Mouse (Mus musculus): ENCODE data around the gene Abhd5. TPM values are rescaled to one million over a fixed set of nuclear protein-coding genes. Genes with fewer than 3 reads are reported as not detected.

Gene Abhd5
- total RNA-seq, 2 experiments from 2014 or later, result 42.0 to 43.1 TPM

DNA sequence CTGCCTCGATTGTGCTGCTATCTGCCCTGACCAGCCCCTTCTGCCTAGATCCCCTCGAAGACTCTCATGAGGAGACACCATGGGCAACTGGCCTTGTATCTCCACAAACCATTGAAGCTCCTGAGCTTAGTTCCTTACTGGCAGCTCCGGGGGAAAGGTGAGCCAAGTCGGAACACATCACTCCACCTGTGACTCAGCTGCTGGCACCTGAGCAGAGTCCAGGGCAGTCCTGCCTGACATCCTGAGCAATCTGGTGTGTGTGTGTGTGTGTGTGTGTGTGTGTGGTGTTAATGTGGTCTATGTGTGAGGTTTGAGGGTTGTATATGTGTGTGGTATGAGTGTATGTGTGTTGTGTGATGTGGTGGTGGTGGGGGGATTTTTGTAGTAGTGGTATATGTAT is 49.8 kb downstream of the Abhd5 start:
- ATAC-seq (replicated peaks; ENCODE audit: poor library complexity, severe bottlenecking), result no peak

DNA sequence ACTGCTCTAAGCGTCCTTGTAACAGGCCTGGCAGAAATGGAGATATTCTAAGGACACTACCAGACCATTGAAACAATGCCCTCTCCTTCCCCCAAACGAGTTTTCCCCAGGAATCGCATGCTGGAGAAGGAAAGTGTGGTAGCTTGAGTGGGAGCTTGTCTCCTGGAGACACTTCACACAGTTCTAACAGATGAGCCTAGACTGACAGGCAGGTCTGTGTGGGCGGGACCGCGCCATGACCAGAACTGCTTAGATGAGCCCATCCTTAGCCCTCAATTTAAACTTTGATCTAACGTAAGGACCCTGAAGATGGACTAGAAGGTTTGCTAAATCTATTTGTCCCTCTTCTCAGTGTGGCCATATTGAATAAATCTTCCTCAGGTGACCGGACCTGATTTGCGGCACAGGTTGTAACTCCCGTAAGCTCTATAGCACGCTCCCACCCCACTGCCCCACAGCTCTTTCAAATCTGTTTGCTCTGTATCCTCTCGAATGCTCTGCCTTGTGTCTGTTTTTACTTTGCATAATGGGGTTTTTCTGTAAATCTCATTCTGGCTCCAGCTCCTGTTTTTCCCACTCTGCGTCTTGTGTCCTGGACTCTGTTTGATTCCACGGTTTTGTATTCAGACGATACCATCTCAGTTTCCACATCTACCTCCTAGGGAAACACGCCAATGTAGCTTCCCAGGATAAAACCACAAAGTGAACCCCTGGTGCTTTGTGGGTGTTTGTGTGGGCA is 59.2 kb downstream of the Abhd5 start:
- no peak for ATAC-seq (replicated peaks; ENCODE audit: poor library complexity, severe bottlenecking)

DNA sequence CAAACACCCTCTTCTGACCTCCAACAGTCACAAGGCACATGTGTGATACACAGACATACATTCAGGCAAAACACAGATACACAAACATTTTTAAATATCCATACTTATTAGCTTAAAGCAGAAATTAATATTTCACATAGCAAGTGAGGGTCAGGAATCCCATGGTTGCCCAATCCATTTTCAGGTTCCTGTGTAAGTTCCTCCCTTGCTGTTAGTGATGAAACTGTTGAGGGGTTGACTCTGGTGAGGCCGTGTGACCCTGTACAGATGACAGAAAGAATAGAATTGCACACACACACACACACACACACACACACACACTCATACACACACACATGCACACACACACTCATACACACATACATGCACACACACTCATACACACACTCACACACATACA is 63.2 kb downstream of the Abhd5 start:
- ATAC-seq (replicated peaks; ENCODE audit: poor library complexity, severe bottlenecking), result peak; percentile 90

DNA sequence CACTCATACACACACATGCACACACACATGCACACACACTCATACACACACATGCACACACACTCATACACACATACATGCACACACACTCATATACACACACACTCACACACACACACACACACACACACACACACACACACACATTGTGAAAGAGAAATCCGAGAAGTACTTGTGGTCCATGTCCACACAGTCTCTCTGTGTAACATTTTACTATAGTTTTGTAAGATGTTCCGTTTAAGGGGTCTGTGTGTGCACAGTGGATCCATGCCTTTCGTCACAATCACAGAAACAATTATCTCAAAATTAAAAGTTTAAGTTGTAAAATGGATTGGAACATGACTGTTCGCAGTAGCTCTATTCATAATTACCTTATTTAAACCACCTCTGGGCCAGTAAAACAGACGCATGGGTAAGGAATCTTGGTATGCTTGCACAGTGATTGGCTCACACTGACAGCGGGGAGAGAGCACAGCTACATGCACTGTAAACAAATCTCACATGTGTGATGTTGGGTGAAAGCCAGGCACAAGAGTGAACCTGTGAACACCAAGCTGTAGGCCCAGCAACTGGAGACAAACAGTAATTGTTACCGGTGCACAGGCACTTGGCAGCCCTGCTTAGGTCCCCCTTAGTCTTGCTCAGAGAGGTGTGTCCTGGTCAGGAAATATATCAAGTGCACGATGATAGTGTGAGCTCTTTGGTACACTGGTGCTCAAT is 63.8 kb downstream of the Abhd5 start:
- ATAC-seq (replicated peaks; ENCODE audit: poor library complexity, severe bottlenecking), result peak; percentile 85

DNA sequence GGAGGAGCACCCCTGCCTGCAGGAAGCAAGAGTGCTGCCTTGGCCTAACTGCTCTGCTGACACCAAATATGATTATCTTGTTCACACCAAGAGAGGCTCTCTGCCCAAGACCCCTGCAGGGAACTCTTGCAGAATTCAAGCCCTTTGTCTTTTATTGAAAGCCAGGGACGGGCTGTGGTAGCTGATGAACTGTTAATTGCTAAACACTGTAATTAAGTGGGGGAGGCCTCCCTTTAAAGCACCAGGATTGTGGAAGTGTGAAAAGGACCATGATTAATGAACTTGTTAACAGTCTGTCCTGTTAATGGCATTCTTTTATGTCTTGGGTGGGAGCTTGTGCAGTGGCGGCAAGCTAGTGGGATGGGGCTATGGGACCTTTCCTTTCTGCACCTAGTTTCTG is 65.2 kb downstream of the Abhd5 start:
- no peak for ATAC-seq (replicated peaks; ENCODE audit: poor library complexity, severe bottlenecking)

DNA sequence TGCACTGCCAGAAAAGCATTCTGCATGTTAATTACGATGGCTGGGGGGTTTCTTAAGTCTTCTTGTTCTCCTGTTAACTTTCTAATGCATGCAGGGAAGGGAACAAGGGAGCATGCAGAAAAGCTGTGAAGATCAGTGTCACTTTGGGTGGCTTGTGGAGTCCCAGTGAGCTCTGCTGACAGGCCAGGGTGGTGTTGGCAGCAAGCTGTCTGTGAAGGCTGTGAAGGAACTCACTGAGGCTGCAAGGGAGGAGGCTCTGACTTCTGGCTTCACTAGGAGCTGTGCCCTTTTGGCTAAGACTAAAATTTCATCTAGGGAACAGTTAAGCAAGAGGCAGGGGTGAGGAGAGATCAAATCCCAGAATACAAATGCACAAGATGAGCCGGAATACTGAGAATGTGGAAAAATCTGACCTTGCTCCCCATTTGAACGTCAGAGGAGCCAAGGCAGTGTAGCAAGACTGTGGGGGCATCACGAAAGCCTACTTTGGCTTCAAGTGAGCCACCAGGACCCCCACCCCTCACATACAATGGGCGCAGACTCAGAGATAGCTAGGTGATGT is 68.9 kb downstream of the Abhd5 start:
- no peak for ATAC-seq (replicated peaks; ENCODE audit: poor library complexity, severe bottlenecking)

DNA sequence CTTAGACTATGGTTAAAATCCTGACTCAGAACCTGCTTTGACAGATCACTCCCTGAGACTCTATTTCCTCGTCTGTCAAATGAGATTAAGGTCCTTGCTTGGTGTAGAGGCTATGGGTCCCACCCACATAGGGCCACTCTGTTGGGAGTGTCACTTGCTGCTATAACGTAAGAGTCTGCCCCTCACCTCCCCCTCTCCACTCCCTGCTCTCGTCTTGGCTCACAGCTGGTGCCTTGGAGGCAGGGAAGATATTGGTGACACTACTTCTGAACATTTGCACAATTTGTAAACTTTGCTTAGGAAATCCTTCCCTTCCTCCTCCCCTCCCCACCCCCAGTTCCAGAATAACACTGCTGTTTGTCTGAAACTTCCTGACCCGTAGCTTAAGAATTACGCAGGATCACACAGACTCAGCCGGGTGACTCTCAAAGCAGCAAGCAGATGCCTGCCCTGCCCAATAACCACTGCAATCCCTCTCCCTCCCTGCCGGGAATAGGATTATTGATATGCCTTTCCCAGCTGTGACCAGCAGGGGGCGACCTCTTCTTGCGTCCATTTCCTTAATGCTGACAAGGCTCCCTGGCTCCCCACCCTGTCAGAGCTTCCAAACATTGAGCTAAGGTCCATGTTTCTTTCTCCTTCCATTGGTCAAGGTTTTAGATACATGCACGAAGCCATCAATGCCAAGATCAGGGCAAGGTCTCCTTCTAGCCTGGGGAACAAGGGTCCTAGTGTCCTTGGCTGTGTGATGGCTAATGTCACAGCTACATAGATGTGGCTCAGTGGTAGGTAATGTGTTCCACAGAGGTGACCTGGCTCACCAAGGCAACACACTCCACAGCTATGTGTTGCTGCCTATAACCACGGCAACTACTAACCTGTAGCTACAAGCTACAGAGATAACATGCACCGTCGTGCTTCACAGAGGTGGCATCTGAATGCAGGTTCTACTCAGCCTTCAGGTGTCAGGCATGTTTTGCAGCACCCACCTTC is 69.7 kb downstream of the Abhd5 start:
- ATAC-seq (replicated peaks; ENCODE audit: poor library complexity, severe bottlenecking), result peak; percentile 82

DNA sequence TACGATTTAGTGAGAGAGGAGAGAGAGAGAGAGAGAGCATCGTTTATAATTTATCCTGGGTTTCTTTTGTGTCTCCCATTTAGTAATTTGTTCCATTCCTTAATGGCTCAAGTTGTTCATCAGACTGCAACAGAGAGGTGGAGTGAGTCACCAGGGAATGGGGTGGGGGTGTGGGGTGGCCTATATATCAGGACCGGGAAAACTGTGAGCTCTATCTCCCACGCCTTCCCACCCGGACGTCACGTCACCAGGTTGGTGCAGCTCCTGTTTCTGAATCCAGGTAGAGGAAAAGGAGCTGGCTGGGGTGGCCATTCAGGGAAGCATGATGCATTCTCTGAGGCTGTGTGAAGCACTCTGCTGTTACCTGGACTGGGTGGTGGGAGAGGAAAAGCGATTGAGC is 70.5 kb downstream of the Abhd5 start:
- no peak for ATAC-seq (replicated peaks; ENCODE audit: poor library complexity, severe bottlenecking)

DNA sequence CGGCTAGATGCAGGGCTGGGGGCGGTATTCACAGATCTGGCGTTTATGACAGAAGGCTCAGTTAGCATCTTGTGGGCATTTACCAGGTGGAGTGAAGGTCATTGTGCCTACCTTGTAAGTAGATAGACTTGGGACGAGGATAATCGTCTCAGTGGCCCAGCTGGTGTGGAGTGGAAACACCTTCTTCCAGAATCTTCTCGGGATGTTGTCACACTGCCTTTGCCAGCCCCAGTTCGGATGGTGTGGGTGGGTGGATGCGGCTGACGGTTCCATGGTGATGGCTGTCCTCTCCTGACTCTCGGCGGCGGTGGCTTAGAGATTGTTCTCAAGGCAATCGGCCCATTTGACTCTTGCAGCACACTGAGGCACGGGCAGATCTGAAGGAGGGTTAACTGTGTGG is 71.3 kb downstream of the Abhd5 start:
- ATAC-seq (replicated peaks; ENCODE audit: poor library complexity, severe bottlenecking), result no peak

DNA sequence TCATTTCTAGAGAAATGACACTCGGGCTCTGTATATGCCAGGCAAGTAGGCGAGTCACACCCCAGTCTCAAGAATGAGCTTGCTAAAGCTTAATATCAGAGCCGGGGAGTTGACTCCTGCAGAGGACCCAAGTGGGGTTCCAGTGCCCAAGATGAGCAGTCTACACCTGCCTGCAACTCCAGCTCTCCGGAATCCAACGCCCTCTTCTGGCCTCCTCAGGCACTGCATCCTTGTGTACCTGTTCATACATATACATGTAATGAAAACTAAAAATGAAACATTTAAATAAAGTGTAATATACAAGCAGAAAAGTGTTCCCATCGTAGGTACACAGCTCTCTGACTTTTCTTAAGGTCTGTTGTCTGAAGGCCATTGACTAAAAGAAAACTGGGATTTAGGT is 71.7 kb downstream of the Abhd5 start:
- ATAC-seq (replicated peaks; ENCODE audit: poor library complexity, severe bottlenecking), result no peak

DNA sequence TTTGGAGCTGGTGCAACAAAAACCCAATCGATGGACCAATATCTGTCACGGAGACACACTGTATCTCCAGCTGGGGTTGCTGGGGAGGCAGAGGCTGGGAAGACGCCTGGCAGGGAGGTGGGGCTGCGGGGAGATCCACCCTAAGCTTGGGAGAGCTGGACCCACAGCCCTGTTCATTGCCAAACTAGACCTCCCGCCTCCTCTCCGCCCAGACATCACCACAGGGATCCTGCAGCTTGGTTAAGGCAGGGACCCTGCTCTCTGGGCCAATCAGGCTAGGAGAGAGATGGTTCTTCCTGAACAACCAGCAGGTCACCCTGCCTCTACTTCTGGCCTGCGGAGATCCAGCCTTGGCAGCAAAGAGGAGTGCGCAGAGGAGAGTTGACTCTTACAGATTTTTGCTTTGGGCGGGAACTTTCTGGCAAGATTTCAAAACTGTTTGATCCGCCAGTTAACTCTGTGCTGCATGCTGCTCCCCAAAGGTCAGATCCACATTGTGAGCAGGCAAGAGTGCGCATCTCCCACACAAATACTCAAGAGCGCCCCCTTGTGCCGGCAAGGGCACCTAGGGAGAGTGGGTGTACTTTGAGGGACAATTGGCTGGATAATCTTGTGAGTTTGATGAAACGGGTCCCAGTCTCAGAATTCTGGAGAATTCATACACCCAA is 73.7 kb downstream of the Abhd5 start:
- ATAC-seq (replicated peaks; ENCODE audit: poor library complexity, severe bottlenecking), result peak; percentile 36; the same call in 1 of the 2 replicates

DNA sequence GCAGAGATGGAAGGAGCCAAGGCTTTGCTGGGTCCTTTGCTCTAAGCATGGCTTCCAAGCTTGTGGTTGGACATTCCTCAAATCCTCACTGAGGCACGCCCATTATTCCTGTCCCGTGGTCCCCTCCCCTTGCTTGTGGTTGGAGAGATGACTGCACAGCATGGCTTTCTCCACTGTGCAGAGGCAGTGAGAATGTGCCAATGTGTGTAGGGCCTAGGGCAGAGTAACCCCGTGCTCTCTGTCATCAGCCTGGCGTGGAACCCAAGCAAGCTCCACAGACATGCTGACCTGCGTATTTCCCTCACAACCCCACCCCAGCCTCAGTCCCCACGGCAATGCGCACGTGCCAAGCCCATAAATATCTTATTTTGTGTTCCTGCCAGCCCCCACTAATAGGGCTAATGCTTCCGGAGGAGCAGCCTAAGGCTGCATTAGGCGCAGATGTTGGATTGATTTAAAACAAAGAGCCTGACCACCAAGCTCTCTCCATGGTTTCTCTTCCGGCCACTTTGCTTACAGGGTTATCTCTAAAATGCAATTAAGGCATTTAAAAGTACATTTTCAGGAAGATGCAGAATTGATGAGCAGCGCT is 77.7 kb downstream of the Abhd5 start:
- ATAC-seq (replicated peaks; ENCODE audit: poor library complexity, severe bottlenecking), result no peak

DNA sequence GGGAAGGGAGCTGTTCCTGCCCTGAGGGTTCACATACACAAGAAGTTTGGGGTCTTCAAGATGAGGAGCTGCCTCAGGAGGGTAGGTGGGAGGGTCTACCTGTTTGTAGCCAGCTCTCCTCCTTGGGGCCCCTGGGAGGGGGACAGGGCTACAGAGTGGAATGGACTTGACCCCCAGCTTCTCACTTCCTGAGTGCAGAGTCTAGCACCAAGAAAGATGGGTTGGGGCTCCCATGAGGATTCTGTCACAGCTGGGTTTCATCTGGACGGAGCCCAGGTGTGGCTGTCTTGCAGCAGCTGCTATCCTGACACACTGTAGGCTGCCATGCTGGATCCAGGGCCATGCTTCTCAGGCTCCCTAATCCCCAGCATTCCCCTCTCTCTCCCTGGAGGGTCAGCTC is 78.3 kb downstream of the Abhd5 start:
- ATAC-seq (replicated peaks; ENCODE audit: poor library complexity, severe bottlenecking), result no peak

Other genes with a start within 250 kb of the Abhd5 start
- 15.4 and 17.8 TPM in 2 replicates for gene Snrk, start 234.3 kb upstream of the Abhd5 start, total RNA-seq (2014; fragmentation: Nextera tagmentation)
- gene Snrk, start 234.3 kb upstream of the Abhd5 start, total RNA-seq (2017), result 19.8 and 25.9 TPM in 2 replicates
- gene Ano10, start 57.2 kb upstream of the Abhd5 start, total RNA-seq (2014; fragmentation: Nextera tagmentation), result 11.1 and 19.4 TPM in 2 replicates
- 12.9 and 16.2 TPM in 2 replicates for gene Ano10, start 57.2 kb upstream of the Abhd5 start, total RNA-seq (2017)

All from granulocyte monocyte progenitor cell, adult 5-6 weeks (primary cell).